Mouse (Mus musculus) mouse embryonic stem cell (cell line): Measurements from ENCODE around the gene Arhgef40.

ENCODE experiments used
- in situ Hi-C, 2 experiments: fragments of 300-500 bp; cut with MboI; formaldehyde crosslinking; loops; 1 replicate in 1 of 2; 3 replicates in 1 of 2; pipeline ENCODE4 v1.14.3; 2019 to 2020; ENCODE audit warnings: low sequenced_read_pairs in 2 of 2, low pct_unique_long_range_greater_than_20kb in 1 of 2, mixed read lengths in 1 of 2; ENCODE audit not compliant: unreplicated experiment in 1 of 2

Gene Arhgef40

DNA sequence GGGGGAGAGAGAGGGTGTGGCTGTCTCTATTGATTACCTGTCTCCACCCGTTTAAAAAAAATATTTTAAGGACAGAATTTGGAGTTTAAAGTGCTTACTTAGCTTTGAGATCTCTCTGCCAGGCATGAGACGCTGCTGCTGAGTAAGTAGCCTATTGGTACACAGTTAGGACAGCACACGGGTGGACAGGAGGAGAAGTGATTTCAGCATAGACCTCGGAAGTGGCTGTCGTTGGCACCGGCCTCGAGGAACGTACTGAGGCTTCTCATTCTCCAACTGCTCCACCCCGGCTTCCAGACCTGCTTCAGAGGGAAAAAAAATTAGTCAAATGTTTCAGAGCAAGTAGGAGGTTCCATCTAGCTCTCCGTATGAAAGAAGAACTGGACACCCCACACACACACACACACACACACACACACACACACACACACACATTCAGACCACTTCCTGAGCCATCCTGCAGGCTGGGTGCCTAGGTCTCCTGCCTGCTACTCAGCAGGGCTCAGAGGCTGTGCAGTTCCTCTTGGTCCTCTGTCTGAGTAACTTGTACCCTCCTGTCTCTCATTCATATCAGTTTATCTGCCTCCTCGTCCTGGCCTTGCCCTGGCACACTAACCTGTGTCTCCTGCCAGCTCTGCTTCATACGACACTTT, 10.8 kb downstream of the Arhgef40 start:
- in situ Hi-C loops, result no loop called here

GRCm38 (mm10) chr14:51996231-51996841, 11.8 kb downstream of the Arhgef40 start:
- in situ Hi-C loops, result no loop called here

GRCm38 (mm10) chr14:51996866-51997265, 12.3 kb downstream of the Arhgef40 start:
- in situ Hi-C loops, result no loop called here

DNA sequence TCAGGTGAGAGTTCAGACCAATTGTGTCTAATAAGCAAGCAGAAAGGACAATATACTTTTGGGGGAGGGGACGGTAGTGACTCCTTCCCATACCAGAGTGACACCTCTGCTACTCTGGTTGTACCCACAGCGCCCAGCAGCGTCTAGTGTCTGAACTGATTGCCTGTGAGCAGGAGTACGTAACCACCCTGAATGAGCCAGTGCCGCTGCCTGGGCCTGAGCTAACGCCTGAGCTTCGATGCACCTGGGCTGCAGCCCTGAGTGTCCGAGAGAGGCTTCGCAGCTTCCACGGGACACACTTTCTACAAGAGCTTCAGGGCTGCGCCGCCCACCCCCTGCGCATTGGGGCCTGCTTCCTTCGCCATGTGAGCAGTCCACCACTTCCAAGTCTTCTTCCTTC, 13.0 kb downstream of the Arhgef40 start:
- in situ Hi-C loops, result no loop called here

DNA sequence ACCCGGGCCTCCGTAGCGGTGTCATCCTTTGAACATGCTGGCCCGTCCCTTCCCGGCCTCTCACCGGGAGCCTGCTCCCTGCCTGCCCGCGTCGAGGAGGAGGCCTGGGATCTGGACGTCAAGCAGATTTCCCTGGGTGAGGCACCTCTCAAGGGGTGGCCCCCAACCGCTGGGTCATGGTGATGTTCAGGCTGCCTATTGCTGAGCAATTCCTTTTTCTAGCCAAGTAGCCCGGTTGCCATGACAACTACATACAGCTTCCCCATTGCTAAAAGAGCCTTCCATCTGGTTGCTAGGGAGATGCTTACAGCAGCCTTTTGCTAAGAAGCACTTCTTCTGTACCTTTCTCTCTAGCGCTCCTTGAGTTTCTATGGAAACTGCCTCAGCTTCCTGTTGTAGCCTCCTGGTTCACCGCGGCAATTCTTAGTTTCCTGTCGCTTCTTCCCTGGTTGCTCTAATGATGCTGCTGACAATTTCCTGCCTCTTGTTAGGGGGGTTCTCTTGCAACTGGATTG, 19.5 kb downstream of the Arhgef40 start:
- in situ Hi-C loops, result loop anchor here in 1 of 2 experiments (25.0 kb wide), 1 partner anchor 1067 kb away; the partner anchor contains the start of genes Gm49342, Pip4p1 and Pnp

DNA sequence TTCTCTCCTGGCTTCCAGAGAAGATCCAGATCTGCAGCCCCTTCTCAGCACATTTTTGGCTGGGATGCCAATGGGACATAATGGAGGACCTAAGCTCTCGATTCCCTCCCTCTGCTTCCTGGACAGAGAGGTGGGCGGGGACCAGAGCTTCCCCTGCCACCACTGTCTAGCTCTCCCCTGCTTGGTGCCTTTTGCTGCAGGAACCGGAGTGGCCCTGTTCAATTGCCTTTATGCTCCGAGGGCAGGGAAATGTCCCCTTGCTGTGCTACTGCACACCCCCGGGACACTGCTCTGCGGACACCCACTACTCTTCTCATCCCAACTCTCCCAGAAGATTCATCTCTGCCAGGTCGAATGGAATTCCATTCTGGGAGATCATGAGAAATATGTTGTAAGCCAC, 20.6 kb downstream of the Arhgef40 start:
- in situ Hi-C loops, result loop anchor here in 1 of 2 experiments (25.0 kb wide), 1 partner anchor 1068 kb away; the partner anchor contains the start of genes Gm49342, Pip4p1 and Pnp

DNA sequence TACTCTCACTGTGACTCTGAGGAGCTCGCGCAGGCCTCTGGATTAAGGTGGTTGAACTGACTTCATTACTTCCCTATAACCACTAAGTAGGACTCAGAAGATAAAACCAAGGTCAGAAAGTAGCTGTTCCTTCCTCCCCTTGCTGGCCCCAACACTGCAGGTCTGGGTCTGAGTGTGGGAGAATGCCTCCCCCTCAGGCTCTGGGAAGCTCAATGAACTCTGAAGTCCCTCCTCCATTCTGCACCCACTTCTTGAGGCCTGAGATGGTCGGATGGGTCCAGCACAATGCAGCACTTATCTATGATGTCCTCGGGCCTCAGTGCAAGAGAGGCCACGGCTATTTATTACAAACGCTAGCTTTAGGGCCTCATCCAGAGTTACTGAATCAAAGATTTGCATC, 21.1 kb downstream of the Arhgef40 start:
- in situ Hi-C loops, result loop anchor here in 1 of 2 experiments (25.0 kb wide), 1 partner anchor 1068 kb away; the partner anchor contains the start of genes Gm49342, Pip4p1 and Pnp

DNA sequence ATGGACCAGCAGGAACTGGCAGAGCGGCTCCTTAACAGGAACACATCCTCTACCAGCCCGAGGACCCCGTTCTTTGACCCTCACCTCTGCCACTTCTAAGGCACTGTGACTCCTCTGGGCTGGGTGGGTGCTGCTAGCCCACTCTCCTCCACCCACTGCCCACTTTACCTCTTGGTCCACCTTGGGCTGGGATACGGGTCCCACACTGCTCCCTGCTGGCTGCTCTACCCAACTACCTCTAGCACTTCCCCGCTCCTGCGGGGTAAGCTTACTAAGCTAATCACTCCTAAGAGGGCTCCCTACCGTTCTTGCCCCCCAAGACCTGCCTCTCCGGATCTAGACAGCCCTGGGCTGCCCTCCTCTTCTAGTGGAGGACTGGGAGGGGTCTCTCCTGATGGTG, 21.7 kb downstream of the Arhgef40 start:
- in situ Hi-C loops, result loop anchor here in 1 of 2 experiments (25.0 kb wide), 1 partner anchor 1069 kb away; the partner anchor contains the start of genes Gm49342, Pip4p1 and Pnp

GRCm38 (mm10) chr14:52006771-52007170, 22.3 kb downstream of the Arhgef40 start:
- in situ Hi-C loops, result loop anchor here in 1 of 2 experiments (25.0 kb wide), 1 partner anchor 1069 kb away; the partner anchor contains the start of genes Gm49342, Pip4p1 and Pnp

GRCm38 (mm10) chr14:52008321-52009203, 24.0 kb downstream of the Arhgef40 start:
- in situ Hi-C loops, result loop anchor here in 1 of 2 experiments (25.0 kb wide), 1 partner anchor 1071 kb away; the partner anchor contains the start of genes Gm49342, Pip4p1 and Pnp

GRCm38 (mm10) chr14:52009361-52009760, 24.8 kb downstream of the Arhgef40 start:
- in situ Hi-C loops, result loop anchor here in 1 of 2 experiments (25.0 kb wide), 1 partner anchor 1072 kb away; the partner anchor contains the start of genes Gm49342, Pip4p1 and Pnp

DNA sequence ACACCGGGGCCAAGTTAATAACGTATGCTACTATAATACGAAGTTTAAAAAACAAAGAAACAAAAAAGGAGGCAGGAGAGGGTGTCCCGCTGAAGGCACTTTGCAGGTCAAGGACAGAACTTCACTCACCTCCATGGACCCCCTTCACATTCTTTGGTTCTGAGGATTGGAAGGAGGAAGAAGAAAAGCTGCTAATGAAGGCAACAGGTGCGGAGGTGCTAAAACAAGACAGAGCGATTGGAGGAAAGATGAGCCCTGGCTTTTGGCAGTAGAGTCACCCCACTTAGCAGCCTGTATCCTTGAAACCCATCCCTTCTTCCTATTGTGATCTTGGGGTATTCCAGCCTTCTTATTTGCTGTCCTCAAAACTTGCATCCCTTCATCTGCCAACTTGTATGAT, 25.3 kb downstream of the Arhgef40 start:
- in situ Hi-C loops, result loop anchor here in 1 of 2 experiments (25.0 kb wide), 1 partner anchor 1073 kb away; the partner anchor contains the start of genes Gm49342, Pip4p1 and Pnp

GRCm38 (mm10) chr14:52010446-52011111, 26.1 kb downstream of the Arhgef40 start:
- in situ Hi-C loops, result loop anchor here in 1 of 2 experiments (25.0 kb wide), 1 partner anchor 1073 kb away; the partner anchor contains the start of genes Gm49342, Pip4p1 and Pnp

DNA sequence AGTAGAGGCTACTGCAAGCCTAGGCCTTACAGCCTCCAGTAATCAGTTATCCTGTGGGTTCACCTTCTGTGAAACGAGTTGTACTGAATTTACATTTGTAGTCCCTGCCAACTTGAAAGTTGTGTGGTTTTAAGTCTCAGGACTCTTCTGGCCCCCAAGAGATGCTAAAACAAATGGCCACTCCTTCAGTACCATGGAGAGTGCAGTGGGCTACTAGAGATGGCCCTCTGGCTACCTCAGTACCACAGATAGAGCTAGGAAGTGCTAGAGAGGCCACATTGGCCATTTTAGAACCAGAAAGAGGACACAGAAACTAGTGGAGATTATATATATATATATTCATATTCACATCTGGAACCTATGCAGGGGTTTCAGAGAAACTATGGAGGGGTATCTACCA, 27.2 kb downstream of the Arhgef40 start:
- in situ Hi-C loops, result loop anchor here in 1 of 2 experiments (25.0 kb wide), 1 partner anchor 1074 kb away; the partner anchor contains the start of genes Gm49342, Pip4p1 and Pnp

DNA sequence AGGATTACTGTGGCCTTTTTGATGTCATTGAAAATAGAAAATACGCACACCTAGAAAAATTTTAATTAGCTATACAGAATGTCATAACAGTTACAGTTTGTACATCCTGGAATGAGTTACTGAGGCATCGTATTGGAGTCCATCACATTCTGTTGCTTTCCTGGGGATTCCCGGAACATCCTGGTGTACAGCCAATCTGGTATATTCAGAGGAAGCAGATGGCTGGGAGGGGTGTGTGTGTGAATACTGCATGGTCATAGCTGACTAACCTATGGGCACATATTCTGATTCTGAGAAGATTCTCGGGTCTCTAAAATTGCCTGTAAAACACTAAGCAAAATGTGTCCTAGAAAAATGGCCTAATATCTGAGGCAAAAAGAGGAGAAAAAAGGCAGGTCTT, 27.6 kb downstream of the Arhgef40 start:
- in situ Hi-C loops, result loop anchor here in 1 of 2 experiments (25.0 kb wide), 1 partner anchor 1075 kb away; the partner anchor contains the start of genes Gm49342, Pip4p1 and Pnp

- in situ Hi-C loops, result loop anchor here in 1 of 2 experiments (25.0 kb wide), 1 partner anchor 1075 kb away; the partner anchor contains the start of genes Gm49342, Pip4p1 and Pnp
Observed at GRCm38 (mm10) chr14:52012553-52012952, 28.0 kb downstream of the Arhgef40 start.

DNA sequence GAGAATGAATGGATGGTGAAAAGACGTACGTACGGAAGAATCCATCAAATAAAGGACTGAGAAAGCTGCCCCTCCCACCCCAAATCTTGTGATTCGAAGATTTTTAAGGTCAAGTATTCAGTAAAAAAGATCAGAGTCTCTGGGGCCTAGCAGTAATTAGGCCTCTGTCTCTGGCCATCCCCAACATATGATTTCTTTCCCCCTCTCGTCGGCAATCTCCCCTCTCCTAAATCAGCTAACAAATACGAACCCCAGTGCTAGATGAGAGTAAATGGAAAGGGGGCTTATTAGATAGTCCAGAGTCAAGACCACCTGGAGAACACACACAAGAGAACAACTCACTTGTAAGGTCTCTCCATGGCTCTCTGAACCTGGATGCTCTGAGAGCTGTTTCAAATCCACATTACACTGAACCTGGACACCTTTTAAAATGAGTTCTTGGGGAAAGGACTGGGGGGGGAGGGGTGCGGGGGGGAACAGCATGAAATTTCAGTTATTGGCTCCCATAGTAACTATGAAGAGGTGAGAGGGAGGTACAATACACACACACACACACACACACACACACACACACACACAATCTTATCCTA, 28.6 kb downstream of the Arhgef40 start:
- in situ Hi-C loops, result loop anchor here in 1 of 2 experiments (25.0 kb wide), 1 partner anchor 1076 kb away; the partner anchor contains the start of genes Gm49342, Pip4p1 and Pnp
